Mouse (Mus musculus) midbrain, postnatal 0 days (tissue): ENCODE measurements around the gene Dag1. TPM values are rescaled to one million over a fixed set of nuclear protein-coding genes. Genes with fewer than 3 reads are reported as not detected.
A peak's percentile ranks its signal among the peaks of the same experiment; 100 is the strongest.

Experiments used
- ATAC-seq: fragments of 200-750 bp; cut with Nextera tagmentation; 2 replicates; pipeline ENCODE4 v1.8.0; 2017; ENCODE audit warnings: moderate number of reproducible peaks, mild to moderate bottlenecking, moderate TSS enrichment, moderate library complexity; ENCODE audit not compliant: low FRiP score
- DNase-seq: peaks from one replicate; pipeline ENCODE4 v3.0.0-alpha.2; 2015; ENCODE audit warnings: low spot score
- H3K27ac ChIP-seq: fragments of 300-500 bp; sonication (generic); 2 replicates; pipeline ENCODE4 v1.5.1; 2014; ENCODE audit warnings: low read depth, mild to moderate bottlenecking, low read length, mixed read lengths
- H3K27me3 ChIP-seq: fragments of 300-500 bp; sonication (generic); 2 replicates; pipeline ENCODE4 v1.6.1; 2014; ENCODE audit warnings: low read length, control low read depth, mixed read lengths; ENCODE audit not compliant: insufficient read depth
- H3K36me3 ChIP-seq: fragments of 300-500 bp; sonication (generic); 2 replicates; pipeline ENCODE4 v1.6.1; 2014; ENCODE audit warnings: low read length, control low read depth, mixed read lengths; ENCODE audit not compliant: insufficient read depth
- H3K4me1 ChIP-seq: fragments of 300-500 bp; sonication (generic); 2 replicates; pipeline ENCODE4 v1.6.1; 2014; ENCODE audit warnings: mild to moderate bottlenecking, control low read depth, antibody characterized with exemption, low read length, mixed read lengths; ENCODE audit not compliant: insufficient read depth
- H3K4me2 ChIP-seq: fragments of 300-500 bp; sonication (generic); 2 replicates; pipeline ENCODE4 v1.6.1; 2014; ENCODE audit warnings: low read depth, mild to moderate bottlenecking, low read length, mixed read lengths; ENCODE audit not compliant: poor library complexity, severe bottlenecking
- H3K4me3 ChIP-seq: fragments of 300-500 bp; sonication (generic); 2 replicates; pipeline ENCODE4 v1.5.1; 2014; ENCODE audit warnings: low read depth, mild to moderate bottlenecking, low read length, moderate library complexity
- H3K9ac ChIP-seq: fragments of 300-500 bp; sonication (generic); replicated peaks from 2 replicates; pipeline ENCODE4 v1.6.1; 2014; ENCODE audit warnings: mild to moderate bottlenecking, low read length, moderate library complexity, mixed read lengths; ENCODE audit not compliant: poor library complexity, severe bottlenecking
- H3K9me3 ChIP-seq: fragments of 300-500 bp; sonication (generic); 2 replicates; pipeline ENCODE4 v1.6.1; 2016; ENCODE audit warnings: low read length, control low read depth
- CTCF ChIP-seq: IDR thresholded peaks from 2 replicates; pipeline ENCODE4 v1.5.1; 2016; ENCODE audit warnings: antibody characterized with exemption, mild to moderate bottlenecking
- WGBS: fragments of 180-500 bp; shearing (Covaris S2); extraction: QIAGEN DNeasy Blood & Tissue Kit; methylation state at CpG from one replicate; pipeline ENCODE4 v1.1.7; 2014; 5-methylcytosine and 5-hydroxymethylcytosine counted together
- polyA plus RNA-seq: library from polyadenylated mRNA; unstranded; fragments of >200 nt; fragmentation: Nextera tagmentation; extraction: Ambion mirVana; gene quantifications from 2 replicates; pipeline ENCODE4 v1.2.1, GENCODE M21; 2015
- total RNA-seq: library from RNA; depleted of rRNA; stranded (reverse); fragments of >200 nt; gene quantifications from 2 replicates; pipeline ENCODE4 v1.2.3, GENCODE M21; 2014

The Dag1 gene
- total and polyA plus RNA-seq, 2 experiments from 2014 or later = 79.7 to 141 TPM

DNA sequence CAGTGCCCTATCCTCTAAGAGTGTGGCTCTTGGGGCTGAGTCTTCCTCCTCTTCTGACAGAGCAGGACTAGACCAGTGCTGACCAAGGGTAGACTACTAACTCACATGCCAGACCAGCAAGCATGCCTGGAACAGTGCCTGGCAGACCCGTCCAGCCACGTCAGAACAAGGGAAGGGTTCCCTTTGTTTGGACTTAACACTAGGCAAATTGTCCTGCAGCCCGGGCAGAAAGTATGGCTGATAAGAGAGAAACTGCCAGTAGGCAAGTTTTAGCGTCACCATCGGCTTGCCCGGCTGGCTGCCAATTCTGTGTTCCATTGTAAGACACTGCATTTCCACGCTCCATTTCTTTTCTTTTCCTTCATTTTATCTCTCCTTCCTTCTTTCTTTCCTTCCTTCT is 3.9 kb upstream of the Dag1 start:
- Histone ChIP-seq H3K4me2 (no peak overlapping the region), H3K4me3 (no peak overlapping the region), H3K27ac (no peak overlapping the region), H3K9ac (no peak overlapping the region), H3K36me3 (no peaks in the 10 kb centered on the region), H3K9me3 (no peaks in the 10 kb centered on the region), H3K4me1 (no peaks in the 10 kb centered on the region), H3K27me3 (no peaks in the 10 kb centered on the region)
- TF ChIP-seq CTCF = no peak
- ATAC-seq (no peak), DNase-seq (no peak)
- 77% methylated on average over 7 of the region's 7 CpGs for WGBS

- no peak for DNase-seq
- no peak overlapping the region for H3K27ac ChIP-seq
- no peak overlapping the region for H3K9ac ChIP-seq
- no peak for ATAC-seq
- 66% methylated on average over 10 of the region's 10 CpGs for WGBS
- no peaks in the 10 kb centered on the region for H3K27me3 ChIP-seq
- TF ChIP-seq CTCF = no peak
- no peak overlapping the region for H3K4me2 ChIP-seq
- no peaks in the 10 kb centered on the region for H3K36me3 ChIP-seq
- H3K9me3 ChIP-seq = no peaks in the 10 kb centered on the region
- no peak overlapping the region for H3K4me3 ChIP-seq
- H3K4me1 ChIP-seq = peaks cover 11% of the 10 kb centered on the region
These were observed 2.6 kb upstream of the Dag1 start for GRCm38 (mm10) chr9:108266261-108266935.

GRCm38 (mm10) chr9:108264191-108264921 is 598 bp upstream of the Dag1 start:
- TF ChIP-seq CTCF = no peak
- peaks cover 11% of the 10 kb centered on the region for H3K4me1 ChIP-seq
- 17% methylated on average over 10 of the region's 10 CpGs for WGBS
- H3K4me3 ChIP-seq = peak overlapping the region; percentile 88
- H3K36me3 ChIP-seq = no peaks in the 10 kb centered on the region
- no peaks in the 10 kb centered on the region for H3K27me3 ChIP-seq
- peak overlapping the region; percentile 33; the same call in 1 of the 2 replicates for H3K9ac ChIP-seq
- H3K4me2 ChIP-seq = peak overlapping the region; percentile 76
- peak; percentile 3 for DNase-seq
- no peaks in the 10 kb centered on the region for H3K9me3 ChIP-seq
- peak overlapping the region; percentile 88 for H3K27ac ChIP-seq
- ATAC-seq = no peak

DNA sequence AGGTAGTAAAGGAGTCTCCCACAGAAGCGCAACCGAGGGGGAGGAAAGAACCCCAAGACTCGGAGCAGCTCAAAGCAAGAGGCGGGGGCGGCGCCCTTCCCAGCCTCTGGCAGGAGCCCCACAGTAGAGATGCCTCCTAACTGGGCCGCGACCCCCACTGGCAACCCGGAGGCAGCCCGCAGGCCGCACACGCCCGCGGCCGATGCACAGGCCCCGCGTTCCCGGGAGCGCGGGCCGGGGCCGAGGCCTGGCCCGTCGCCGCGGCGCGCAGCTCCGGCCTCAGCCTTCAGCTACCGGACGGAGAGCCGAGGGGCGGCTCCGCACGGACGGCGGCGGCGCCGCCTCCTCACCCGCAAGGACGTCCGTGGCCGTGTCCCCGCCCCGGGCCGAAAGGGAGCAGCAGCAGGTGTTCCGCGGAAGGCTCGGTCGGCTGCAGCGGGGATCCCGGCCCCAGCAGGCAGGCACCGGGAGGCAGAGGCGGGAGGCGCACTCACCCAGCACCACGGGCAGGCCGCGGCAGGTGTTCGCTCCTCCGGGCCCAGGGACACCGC is 552 bp downstream of the Dag1 start:
- WGBS = under 1% methylated on average over 54 of the region's 62 CpGs
- H3K9ac ChIP-seq = peak overlapping the region; percentile 77

GRCm38 (mm10) chr9:108262494-108263049 is 1.2 kb downstream of the Dag1 start:
- peak; percentile 2 for DNase-seq
- Histone ChIP-seq H3K27ac (peak overlapping the region; percentile 88), H3K4me3 (peak overlapping the region; percentile 88), H3K9ac (peak overlapping the region; percentile 77), H3K4me1 (peaks cover 11% of the 10 kb centered on the region), H3K4me2 (peak overlapping the region; percentile 76), H3K9me3 (no peaks in the 10 kb centered on the region), H3K27me3 (no peaks in the 10 kb centered on the region), H3K36me3 (no peaks in the 10 kb centered on the region)
- TF ChIP-seq CTCF = no peak
- WGBS = 41% methylated on average over 11 of the region's 11 CpGs
- no peak for ATAC-seq

More for the DNA sequence above, 552 bp downstream of the Dag1 start:
- Histone ChIP-seq H3K27ac (peak overlapping the region; percentile 88), H3K36me3 (no peaks in the 10 kb centered on the region), H3K27me3 (no peaks in the 10 kb centered on the region), H3K4me3 (peak overlapping the region; percentile 88), H3K4me2 (peak overlapping the region; percentile 76), H3K4me1 (peaks cover 11% of the 10 kb centered on the region), H3K9me3 (no peaks in the 10 kb centered on the region)
- peak; percentile 59 for ATAC-seq
- no peak for TF ChIP-seq CTCF
- DNase-seq = peak; percentile 38
